9 mouse cellular contexts compared by ENCODE assay signal in the genomic region with DNA sequence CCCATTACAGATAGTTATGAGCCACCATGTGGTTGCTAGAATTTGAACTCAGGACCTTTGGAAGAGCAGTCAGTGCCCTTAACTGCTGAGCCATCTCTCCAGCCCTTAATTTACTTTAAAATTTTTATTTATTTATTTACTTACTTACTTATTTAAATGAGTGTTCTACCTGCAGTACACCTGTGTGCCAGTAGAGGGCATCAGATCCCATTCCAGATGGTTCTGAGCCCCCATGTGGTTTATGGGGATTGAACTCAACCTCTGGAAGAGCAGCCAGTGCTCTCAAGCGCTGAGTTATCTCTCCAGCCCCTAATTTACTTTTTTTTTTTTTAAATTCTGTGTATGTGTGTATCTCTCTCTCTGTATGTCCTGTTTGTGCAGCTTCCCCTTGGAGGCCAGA. TPM values are rescaled to one million over a fixed set of nuclear protein-coding genes. Genes with fewer than 3 reads are reported as not detected.
DNase-seq lines count a peak whose midpoint lies in the region; ATAC-seq and TF ChIP-seq lines count a peak whose summit lies in the region.
"Had no signal": no experiment of that assay in that cellular context is flagged by ENCODE, and none has a peak within 500 bp of the region (broad histone marks: within the 10 kb centered on the region; RNA-seq: fewer than 3 reads in every experiment).

No protein-coding gene starts in this region.

- H3K9me3 ChIP-seq in MEL (replicated peaks; ENCODE audit: insufficient read depth, low read length): no peaks in the 10 kb centered on the region
- H3K9me3 ChIP-seq in neural tube, embryonic 11.5 days (ENCODE audit: control insufficient read depth, low read length): no peaks in the 10 kb centered on the region
- H3K9me3 ChIP-seq: heart, embryonic 13.5 days had no signal

- H3K27ac ChIP-seq in left cerebral cortex, adult 2 months: no peak overlapping the region
- H3K27ac ChIP-seq in MEL (ENCODE audit: control insufficient read depth, low read depth, low read length): no peak overlapping the region
- no peak overlapping the region for H3K27ac ChIP-seq in neural tube, embryonic 11.5 days (ENCODE audit: low read depth, low read length)
- H3K27ac ChIP-seq: heart, embryonic 13.5 days had no signal

- H3K4me2 ChIP-seq in neural tube, embryonic 11.5 days (ENCODE audit: low read depth): no peak overlapping the region
- H3K4me2 ChIP-seq: heart, embryonic 13.5 days had no signal

- no peaks in the 10 kb centered on the region for H3K4me1 ChIP-seq in MEL (ENCODE audit: control insufficient read depth in 1 of 2, insufficient read depth in 2 of 2, low read length in 2 of 2)
- H3K4me1 ChIP-seq in neural tube, embryonic 11.5 days (ENCODE audit: control insufficient read depth, insufficient read depth, low read length): no peaks in the 10 kb centered on the region

- TF ChIP-seq CTCF in left cerebral cortex, adult 2 months (IDR thresholded peaks at IDR 0.05): peak; percentile 89
- peak; percentile 70 to 84 (median 75) for TF ChIP-seq CTCF in MEL (IDR thresholded peaks at IDR 0.05 in 2 of 3, conservative IDR thresholded peaks at IDR 0.05 in 1 of 3; ENCODE audit: control insufficient read depth in 1 of 3, insufficient read depth in 1 of 3, low read depth in 2 of 3, low read length in 3 of 3, poor library complexity in 1 of 3, severe bottlenecking in 1 of 3)

- TF ChIP-seq EP300 in MEL (IDR thresholded peaks at IDR 0.05; ENCODE audit: low read depth in 1 of 2, low read length in 2 of 2): no peak

- H3K79me2 ChIP-seq in MEL (ENCODE audit: control insufficient read depth, insufficient read depth, low read length, poor library complexity): no peaks in the 10 kb centered on the region

- no peak for TF ChIP-seq POLR2A in MEL (IDR thresholded peaks at IDR 0.05; ENCODE audit: control insufficient read depth in 1 of 2, insufficient read depth in 1 of 2, low read depth in 1 of 2, low read length in 2 of 2, poor library complexity in 1 of 2)

- no peaks in the 10 kb centered on the region for H3K36me3 ChIP-seq in MEL (ENCODE audit: control insufficient read depth in 1 of 2, insufficient read depth in 2 of 2, low read length in 2 of 2)
- no peaks in the 10 kb centered on the region for H3K36me3 ChIP-seq in neural tube, embryonic 11.5 days (ENCODE audit: control insufficient read depth, insufficient read depth, low read length)
- H3K36me3 ChIP-seq: heart, embryonic 13.5 days had no signal

- peak; percentile 66 for TF ChIP-seq RAD21 in MEL (IDR thresholded peaks at IDR 0.05; ENCODE audit: low read depth, low read length)

- H3K9ac ChIP-seq in MEL (ENCODE audit: control insufficient read depth, low read depth, low read length, poor library complexity, severe bottlenecking): no peak overlapping the region
- H3K9ac ChIP-seq in neural tube, embryonic 11.5 days (ENCODE audit: low read length): no peak overlapping the region
- H3K9ac ChIP-seq: heart, embryonic 13.5 days had no signal

- intact Hi-C loops in left cerebral cortex, adult 2 months (cut with DNase I): loop anchor here (5.0 to 10.0 kb wide), 2 partner anchors 258 to 340 kb away; a partner anchor contains a TSS

- peak in 1 of 2 experiments; percentile 51 for DNase-seq in left cerebral cortex, adult 2 months (ENCODE audit: extremely low spot score in 1 of 2, low spot score in 2 of 2)
- no peak for DNase-seq in left cerebral cortex, adult 8-10 months (ENCODE audit: low spot score in 2 of 2)
- peak; percentile 86 for DNase-seq in MEL (ENCODE audit: low read depth, low spot score)
- peak; percentile 80 for DNase-seq in brain, adult 2 months (ENCODE audit: low read depth, low spot score)
- DNase-seq in frontal cortex, postnatal 36 days (ENCODE audit: low spot score in 2 of 2): peak; percentile 35 to 70
- peak; percentile 72 for DNase-seq in layer of hippocampus, adult 9-10 months (ENCODE audit: low spot score)
- DNase-seq in neural tube, embryonic 11.5 days (ENCODE audit: low spot score): peak; percentile 43
- peak; percentile 63 for DNase-seq in urinary bladder, postnatal 25 days (ENCODE audit: low spot score)

- 27% methylated on average over 1 of the region's 1 CpGs for whole genome bisulfite sequencing in neural tube, embryonic 11.5 days

- no peak overlapping the region for H3K4me3 ChIP-seq in left cerebral cortex, adult 2 months
- H3K4me3 ChIP-seq in MEL (ENCODE audit: control insufficient read depth in 1 of 2, insufficient read depth in 1 of 2, low read depth in 2 of 2, low read length in 2 of 2): no peak overlapping the region
- no peak overlapping the region for H3K4me3 ChIP-seq in neural tube, embryonic 11.5 days (ENCODE audit: low read depth, low read length)
- H3K4me3 ChIP-seq: heart, embryonic 13.5 days had no signal

- no peak for ATAC-seq in neural tube, embryonic 11.5 days (ENCODE audit: insufficient read depth, low FRiP score, low TSS enrichment)

- H3K27me3 ChIP-seq in MEL (ENCODE audit: control insufficient read depth in 1 of 2, insufficient read depth in 2 of 2, low read length in 2 of 2): no peaks in the 10 kb centered on the region
- H3K27me3 ChIP-seq in neural tube, embryonic 11.5 days (ENCODE audit: control insufficient read depth, insufficient read depth, low read length): no peaks in the 10 kb centered on the region
- H3K27me3 ChIP-seq: heart, embryonic 13.5 days had no signal

TF ChIP-seq in MEL, 35 proteins besides CTCF, POLR2A, EP300 and RAD21 (continues in another document):
- TF ChIP-seq MAZ (IDR thresholded peaks at IDR 0.05; ENCODE audit: low read depth, low read length) (0 out of 2 replicates have a peak, but pooled peaks have one; percentile 50), MXI1 (IDR thresholded peaks at IDR 0.05; ENCODE audit: low read depth, low read length) (0 out of 2 replicates have a peak, but pooled peaks have one; percentile 30), ZKSCAN1 (IDR thresholded peaks at IDR 0.05; ENCODE audit: low read depth, low read length) (no peak), ZC3H11A (IDR thresholded peaks at IDR 0.05; ENCODE audit: low read depth, low read length) (peak; percentile 49), POLR2AphosphoS5 (IDR thresholded peaks at IDR 0.05; ENCODE audit: borderline replicate concordance, low read depth, low read length) (no peak), TCF12 (IDR thresholded peaks at IDR 0.05; ENCODE audit: low read depth, low read length) (no peak), CHD2 (IDR thresholded peaks at IDR 0.05; ENCODE audit: low read length) (no peak), NELFE (IDR thresholded peaks at IDR 0.05; ENCODE audit: low read depth, low read length) (no peak), JUND (IDR thresholded peaks at IDR 0.05; ENCODE audit: low read depth, low read length) (no peak), ZNF384 (IDR thresholded peaks at IDR 0.05; ENCODE audit: low read depth, low read length) (peak; percentile 23; the same call in 1 of the 2 replicates), ZMIZ1 (IDR thresholded peaks at IDR 0.05; ENCODE audit: low read depth, low read length) (no peak), ETS1 (IDR thresholded peaks at IDR 0.05; ENCODE audit: low read depth, low read length) (no peak), MAFK (IDR thresholded peaks at IDR 0.05; ENCODE audit: borderline replicate concordance, low read depth, low read length) (no peak), NRF1 (IDR thresholded peaks at IDR 0.05; ENCODE audit: insufficient read depth, low read depth, low read length, poor library complexity, severe bottlenecking) (no peak), MAX (IDR thresholded peaks at IDR 0.05; ENCODE audit: low read length) (peak; percentile 35; the same call in 1 of the 2 replicates), TAL1 (IDR thresholded peaks at IDR 0.05; ENCODE audit: low read length) (no peak), SIN3A (IDR thresholded peaks at IDR 0.05; ENCODE audit: low read length) (peak; percentile 44; the same call in 1 of the 2 replicates), KAT2A (conservative IDR thresholded peaks at IDR 0.05; ENCODE audit: low read depth, low read length) (no peak), UBTF (IDR thresholded peaks at IDR 0.05; ENCODE audit: borderline replicate concordance, insufficient read depth, low read depth, low read length) (no peak), GABPA (IDR thresholded peaks at IDR 0.05; ENCODE audit: low read depth, low read length) (no peak), GATA1 (IDR thresholded peaks at IDR 0.05; ENCODE audit: low read depth, low read length) (no peak), MEF2A (IDR thresholded peaks at IDR 0.05; ENCODE audit: extremely low read depth, insufficient replicate concordance, low read depth, low read length, poor library complexity, severe bottlenecking) (no peak), BHLHE40 (IDR thresholded peaks at IDR 0.05; ENCODE audit: borderline replicate concordance, low read depth, low read length) (no peak), USF1 (IDR thresholded peaks at IDR 0.05; ENCODE audit: low read depth, low read length) (no peak), SMC3 (IDR thresholded peaks at IDR 0.05; ENCODE audit: low read depth, low read length) (peak; percentile 71), CHD1 (IDR thresholded peaks at IDR 0.05; ENCODE audit: low read depth, low read length) (no peak)

RNA-seq across cellular contexts. Expression of a gene that starts 16.7 kb away (rescaled TPM):
- 10 to 100 TPM; 31.3 to 38.5 TPM for total RNA-seq in left cerebral cortex, adult 2 months (2021)
- 10 to 100 TPM; 25.9 to 28.3 (median 26.3) TPM for total RNA-seq in left cerebral cortex, adult 8-10 months (2022)
- 16.7 and 22.4 TPM in 2 replicates for total RNA-seq in MEL (2012; rRNA removed)
- 10 to 100 TPM in 1 of 2 experiments, not detected in 1; 32.3 TPM for polyA plus RNA-seq in MEL (2012; ENCODE audit: insufficient read depth in 1 of 2, insufficient read length in 2 of 2, low read depth in 1 of 2, low replicate concordance in 2 of 2, missing spikeins in 1 of 2)
- 44.5 and 46.7 TPM in 2 replicates for polyA plus RNA-seq in neural tube, embryonic 11.5 days (2014; fragmentation: Nextera tagmentation; extraction: Ambion mirVana)

RNA-seq across cellular contexts. Expression of a gene that starts 38.4 kb away (rescaled TPM):
- 1 to 10 TPM; 8.3 to 9.3 TPM for total RNA-seq in left cerebral cortex, adult 2 months (2021)
- total RNA-seq in left cerebral cortex, adult 8-10 months (2022): 10 to 100 TPM in 1 of 4 experiments, 1 to 10 TPM in 3; 7.9 to 10.6 (median 8.4) TPM
- total RNA-seq in MEL (2012; rRNA removed): 12.3 and 16.1 TPM in 2 replicates
- 10 to 100 TPM in 1 of 2 experiments, not detected in 1; 31.9 TPM for polyA plus RNA-seq in MEL (2012; ENCODE audit: insufficient read depth in 1 of 2, insufficient read length in 2 of 2, low read depth in 1 of 2, low replicate concordance in 2 of 2, missing spikeins in 1 of 2)
- polyA plus RNA-seq in neural tube, embryonic 11.5 days (2014; fragmentation: Nextera tagmentation; extraction: Ambion mirVana): 3.2 and 3.8 TPM in 2 replicates

RNA-seq across cellular contexts. Expression of a gene that starts 42.4 kb away (rescaled TPM):
- 10 to 100 TPM; 52.4 to 52.6 TPM for total RNA-seq in left cerebral cortex, adult 2 months (2021)
- total RNA-seq in left cerebral cortex, adult 8-10 months (2022): 10 to 100 TPM; 46.2 to 53.0 (median 50.5) TPM
- total RNA-seq in MEL (2012; rRNA removed): 14.9 and 16.1 TPM in 2 replicates
- polyA plus RNA-seq in MEL (2012; ENCODE audit: insufficient read depth in 1 of 2, insufficient read length in 2 of 2, low read depth in 1 of 2, low replicate concordance in 2 of 2, missing spikeins in 1 of 2): 10 to 100 TPM in 1 of 2 experiments, not detected in 1; 23.9 TPM
- polyA plus RNA-seq in neural tube, embryonic 11.5 days (2014; fragmentation: Nextera tagmentation; extraction: Ambion mirVana): 40.7 and 42.0 TPM in 2 replicates

Comparison
In these comparisons a context has a peak if more than half of its experiments do, and no peak if none do; other contexts are left out.
1. DNase-seq: peak in MEL (single experiment), brain, adult 2 months (single experiment), frontal cortex, postnatal 36 days (2 of 2), layer of hippocampus, adult 9-10 months (single experiment), neural tube, embryonic 11.5 days (single experiment) and urinary bladder, postnatal 25 days (single experiment); none in left cerebral cortex, adult 8-10 months (0 of 2).